Comparison of ENCODE assay signal across 8 mouse cellular contexts in genomic region chr16:18248433-18249363, GRCm38 (mm10). TPM values are rescaled to one million over a fixed set of nuclear protein-coding genes. Genes with fewer than 3 reads are reported as not detected.
DNase-seq lines count a peak whose midpoint lies in the region; ATAC-seq lines count a peak whose summit lies in the region.

Gene Trmt2a, plus strand, starts transcription at chr16:18248679.
Gene Ranbp1, minus strand, starts transcription at chr16:18248732.

- H3K36me3 ChIP-seq in lung, embryonic 16.5 days (ENCODE audit: control insufficient read depth, insufficient read depth, low read length), result peaks cover 41% of the 10 kb centered on the region

- peak within 1 kb of the TSS; percentile 94 for H3K27ac ChIP-seq in lung, embryonic 16.5 days (ENCODE audit: low read length)

- peaks cover 22% of the 10 kb centered on the region for H3K4me1 ChIP-seq in lung, embryonic 16.5 days (replicated peaks; ENCODE audit: control insufficient read depth, insufficient read depth, low read length)

- peak within 1 kb of the TSS; percentile 96 for H3K4me3 ChIP-seq in lung, embryonic 16.5 days (ENCODE audit: low read length)

- peak within 1 kb of the TSS; percentile 94 for H3K9ac ChIP-seq in lung, embryonic 16.5 days (ENCODE audit: low read length)

- WGBS in lung, embryonic 16.5 days, result under 1% methylated on average over 99 of the region's 102 CpGs

- peak; percentile 84 to 87 for ATAC-seq in hematopoietic stem cell, adult 5-6 weeks (replicated peaks in 1 of 2; ENCODE audit: insufficient read depth in 1 of 2, low FRiP score in 2 of 2, low TSS enrichment in 1 of 2, low read depth in 1 of 2, poor library complexity in 2 of 2, severe bottlenecking in 2 of 2)
- peak; percentile 96 for ATAC-seq in lung, embryonic 16.5 days (ENCODE audit: low read depth)

- peak within 1 kb of the TSS; percentile 91 for H3K4me2 ChIP-seq in lung, embryonic 16.5 days (ENCODE audit: low read depth, low read length)

- no peaks in the 10 kb centered on the region for H3K9me3 ChIP-seq in lung, embryonic 16.5 days (ENCODE audit: control insufficient read depth, low read length)

- H3K27me3 ChIP-seq in lung, embryonic 16.5 days (ENCODE audit: control insufficient read depth, insufficient read depth, low read depth, low read length), result no peaks in the 10 kb centered on the region

- peak; percentile 91 for DNase-seq in MEL-GATA-1-ER (ENCODE audit: extremely low read depth, low read depth)
- peak; percentile 97 for DNase-seq in cerebellum, adult 8-10 months
- DNase-seq in forelimb bud, embryonic 11.5 days (ENCODE audit: low read depth, low spot score), result peak; percentile 98
- DNase-seq in layer of hippocampus, adult 9-10 months (ENCODE audit: low spot score), result peak; percentile 93
- DNase-seq in ovary, postnatal 10 days (ENCODE audit: low spot score), result peak; percentile 97
- DNase-seq in thymus, postnatal 10 days (ENCODE audit: low spot score in 2 of 2), result peak; percentile 96

RNA-seq across cellular contexts. Expression of gene Trmt2a, which starts in this region (rescaled TPM):
- 86.8 and 88.1 TPM in 2 replicates for total RNA-seq in hematopoietic stem cell, adult 5-6 weeks (2017)
- polyA plus RNA-seq in lung, embryonic 16.5 days (2015; fragmentation: Nextera tagmentation; extraction: Ambion mirVana), result 95.2 and 106 TPM in 2 replicates

RNA-seq across cellular contexts. Expression of gene Ranbp1, which starts in this region (rescaled TPM):
- 330 and 415 TPM in 2 replicates for total RNA-seq in hematopoietic stem cell, adult 5-6 weeks (2017)
- 459 and 514 TPM in 2 replicates for polyA plus RNA-seq in lung, embryonic 16.5 days (2015; fragmentation: Nextera tagmentation; extraction: Ambion mirVana)

Comparison
In these comparisons a context has a peak if more than half of its experiments do, and no peak if none do; other contexts are left out.
1. Peak in every context shown above with its lines: DNase-seq, ATAC-seq, H3K4me3 ChIP-seq and H3K27ac ChIP-seq.